In the genomic region with DNA sequence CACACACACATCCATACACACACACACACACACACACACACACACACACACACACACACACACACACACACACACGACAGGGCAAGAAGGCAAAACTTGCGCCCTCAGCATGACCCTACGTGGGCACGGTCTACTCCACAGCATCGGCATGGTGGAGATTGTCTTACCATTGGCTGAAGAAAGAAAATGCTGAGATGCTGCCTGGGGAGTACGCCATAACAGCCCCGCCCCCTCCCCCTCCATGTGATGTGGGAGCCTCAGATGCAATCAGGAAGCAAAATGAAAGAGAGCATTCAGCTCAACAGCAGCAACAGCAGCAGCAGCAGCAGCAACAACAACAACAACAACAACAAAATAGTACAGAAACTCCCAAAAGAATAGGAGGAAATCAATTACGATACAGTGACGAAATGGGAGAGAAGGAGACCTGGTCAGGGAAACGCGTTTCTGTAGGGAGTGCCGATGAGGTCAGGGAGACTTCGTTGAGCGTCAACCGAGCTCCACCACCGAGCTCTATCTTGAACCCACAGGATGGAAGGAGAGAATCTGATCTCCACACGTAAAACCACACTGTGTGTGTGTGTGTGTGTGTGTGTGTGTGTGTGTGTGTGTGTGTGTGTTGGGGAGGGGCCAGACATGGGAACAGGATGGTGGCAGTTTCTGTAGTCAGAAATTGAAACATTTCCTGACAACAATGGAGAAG, we compare ENCODE assay signal across 9 mouse cellular contexts. TPM values are rescaled to one million over a fixed set of nuclear protein-coding genes. Genes with fewer than 3 reads are reported as not detected.
DNase-seq lines count a peak whose midpoint lies in the region; ATAC-seq and TF ChIP-seq lines count a peak whose summit lies in the region.
"Had no signal": no experiment of that assay in that cellular context is flagged by ENCODE, and none has a peak within 500 bp of the region (broad histone marks: within the 10 kb centered on the region; RNA-seq: fewer than 3 reads in every experiment).

No protein-coding gene starts in this region.

- no peak for DNase-seq in gastrocnemius, adult 2 months
- no peak for DNase-seq in gastrocnemius, postnatal 14 days
- DNase-seq in adrenal gland, adult 18-20 months (ENCODE audit: low spot score in 2 of 2), result no peak
- DNase-seq in left cerebral cortex, postnatal 25 days (ENCODE audit: low spot score in 2 of 2), result no peak
- DNase-seq in left cerebral cortex, adult 18-20 months (ENCODE audit: low spot score in 2 of 2), result no peak

- peak overlapping the region; percentile 74 for H3K27ac ChIP-seq in gastrocnemius, adult 2 months
- peak overlapping the region; percentile 62 for H3K27ac ChIP-seq in heart, embryonic 15.5 days
- H3K27ac ChIP-seq in limb, embryonic 13.5 days, result no peak overlapping the region; the same call in 1 of the 2 replicates
- no peak overlapping the region for H3K27ac ChIP-seq in neural tube, embryonic 14.5 days (ENCODE audit: low read depth, low read length)

- no peaks in the 10 kb centered on the region for H3K9me3 ChIP-seq in heart, embryonic 15.5 days (replicated peaks)
- no peaks in the 10 kb centered on the region for H3K9me3 ChIP-seq in limb, embryonic 13.5 days
- H3K9me3 ChIP-seq in neural tube, embryonic 14.5 days (ENCODE audit: control insufficient read depth, low read length), result no peaks in the 10 kb centered on the region

- H3K4me3 ChIP-seq in gastrocnemius, adult 2 months, result peak overlapping the region; percentile 55
- 0 out of 2 replicates have a peak overlapping the region, but pooled peaks have one; percentile 2 for H3K4me3 ChIP-seq in heart, embryonic 15.5 days
- no peak overlapping the region for H3K4me3 ChIP-seq in limb, embryonic 13.5 days
- H3K4me3 ChIP-seq in neural tube, embryonic 14.5 days (ENCODE audit: low read depth, low read length), result no peak overlapping the region

- peaks cover 4% of the 10 kb centered on the region for H3K4me1 ChIP-seq in heart, embryonic 15.5 days (replicated peaks)
- H3K4me1 ChIP-seq in limb, embryonic 13.5 days, result peaks cover 7% of the 10 kb centered on the region; the same call in 1 of the 2 replicates
- H3K4me1 ChIP-seq in neural tube, embryonic 14.5 days (ENCODE audit: control insufficient read depth, insufficient read depth, low read length), result no peaks in the 10 kb centered on the region

- no peaks in the 10 kb centered on the region for H3K36me3 ChIP-seq in heart, embryonic 15.5 days
- H3K36me3 ChIP-seq in limb, embryonic 13.5 days, result no peaks in the 10 kb centered on the region
- no peaks in the 10 kb centered on the region for H3K36me3 ChIP-seq in neural tube, embryonic 14.5 days (ENCODE audit: control insufficient read depth, insufficient read depth, low read length)

- H3K9ac ChIP-seq in heart, embryonic 15.5 days, result no peak overlapping the region
- H3K9ac ChIP-seq in limb, embryonic 13.5 days, result no peak overlapping the region
- H3K9ac ChIP-seq in neural tube, embryonic 14.5 days (replicated peaks; ENCODE audit: low read depth, low read length), result no peak overlapping the region

- H3K27me3 ChIP-seq in heart, embryonic 15.5 days, result peaks cover 4% of the 10 kb centered on the region; the same call in 1 of the 2 replicates
- no peaks in the 10 kb centered on the region for H3K27me3 ChIP-seq in limb, embryonic 13.5 days
- no peaks in the 10 kb centered on the region for H3K27me3 ChIP-seq in neural tube, embryonic 14.5 days (ENCODE audit: control insufficient read depth, insufficient read depth, low read length)

- 0 out of 2 replicates have a peak, but pooled peaks have one; percentile 25 for ATAC-seq in heart, embryonic 15.5 days (replicated peaks; ENCODE audit: insufficient number of reproducible peaks, insufficient read depth, low FRiP score, low read depth)
- ATAC-seq in limb, embryonic 13.5 days (ENCODE audit: low FRiP score, low read depth), result no peak
- ATAC-seq in neural tube, embryonic 14.5 days (ENCODE audit: low read depth), result peak; percentile 20; the same call in 1 of the 2 replicates

- TF ChIP-seq CTCF in gastrocnemius, adult 2 months (IDR thresholded peaks at IDR 0.05), result no peak

- peak overlapping the region; percentile 48 for H3K4me2 ChIP-seq in heart, embryonic 15.5 days
- peak overlapping the region; percentile 10; the same call in 1 of the 2 replicates for H3K4me2 ChIP-seq in limb, embryonic 13.5 days (replicated peaks)
- H3K4me2 ChIP-seq in neural tube, embryonic 14.5 days (ENCODE audit: low read depth, low read length), result no peak overlapping the region

- 55% methylated on average over 17 of the region's 17 CpGs for WGBS in heart, embryonic 15.5 days
- WGBS in limb, embryonic 13.5 days, result 71% methylated on average over 16 of the region's 17 CpGs
- WGBS in neural tube, embryonic 14.5 days, result 67% methylated on average over 17 of the region's 17 CpGs

- intact Hi-C loops in gastrocnemius, adult 2 months (cut with DNase I), result no loop called here
- intact Hi-C loops in gastrocnemius, postnatal 14 days (cut with DNase I; ENCODE audit: low total_unique reads), result no loop called here
- intact Hi-C loops in left cerebral cortex, postnatal 25 days (cut with DNase I), result loop anchor here (5.0 kb wide), 1 partner anchor 87 kb away; no protein-coding TSS in a partner anchor

RNA-seq across cellular contexts. Expression of a gene that starts 21.5 kb away (rescaled TPM):
- total RNA-seq in gastrocnemius, adult 2 months (2021), result 1 to 10 TPM in 1 of 2 experiments, under 1 TPM in 1; 0.46 to 1.2 TPM
- under 1 TPM; 0.38 to 0.68 TPM for total RNA-seq in gastrocnemius, postnatal 14 days (2021)
- polyA plus RNA-seq in heart, embryonic 15.5 days (2015; fragmentation: Nextera tagmentation; extraction: Ambion mirVana), result 2.6 and 4.0 TPM in 2 replicates
- 5.5 and 7.8 TPM in 2 replicates for polyA plus RNA-seq in limb, embryonic 13.5 days (2015; fragmentation: Nextera tagmentation; extraction: Ambion mirVana)
- polyA plus RNA-seq in neural tube, embryonic 14.5 days (2014; fragmentation: Nextera tagmentation; extraction: Ambion mirVana), result 26.3 and 26.6 TPM in 2 replicates
- total RNA-seq in adrenal gland, adult 18-20 months (2021), result 10 to 100 TPM; 18.8 to 20.3 TPM
- total RNA-seq in left cerebral cortex, postnatal 25 days (2021), result 10 to 100 TPM; 17.6 to 18.1 TPM
- 10 to 100 TPM in 1 of 2 experiments, 1 to 10 TPM in 1; 9.9 to 12.9 TPM for total RNA-seq in left cerebral cortex, adult 18-20 months (2021)

RNA-seq across cellular contexts. Expression of a gene that starts 41.4 kb away (rescaled TPM):
- total RNA-seq in gastrocnemius, adult 2 months (2021), result not detected
- total RNA-seq in gastrocnemius, postnatal 14 days (2021), result not detected
- not detected in 2 replicates for polyA plus RNA-seq in heart, embryonic 15.5 days (2015; fragmentation: Nextera tagmentation; extraction: Ambion mirVana)
- not detected in 2 replicates for polyA plus RNA-seq in limb, embryonic 13.5 days (2015; fragmentation: Nextera tagmentation; extraction: Ambion mirVana)
- not detected in 2 replicates for polyA plus RNA-seq in neural tube, embryonic 14.5 days (2014; fragmentation: Nextera tagmentation; extraction: Ambion mirVana)
- total RNA-seq in adrenal gland, adult 18-20 months (2021), result not detected
- not detected for total RNA-seq in left cerebral cortex, postnatal 25 days (2021)
- total RNA-seq in left cerebral cortex, adult 18-20 months (2021), result not detected
- total RNA-seq: heart, postnatal 36 days had no signal

RNA-seq across cellular contexts. Expression of a gene that starts 54.0 kb away (rescaled TPM):
- 10 to 100 TPM; 57.3 to 79.3 TPM for total RNA-seq in gastrocnemius, adult 2 months (2021)
- total RNA-seq in gastrocnemius, postnatal 14 days (2021), result 10 to 100 TPM; 63.5 to 64.6 TPM
- polyA plus RNA-seq in heart, embryonic 15.5 days (2015; fragmentation: Nextera tagmentation; extraction: Ambion mirVana), result 38.8 and 48.5 TPM in 2 replicates
- 33.1 and 37.7 TPM in 2 replicates for polyA plus RNA-seq in limb, embryonic 13.5 days (2015; fragmentation: Nextera tagmentation; extraction: Ambion mirVana)
- 30.6 and 33.4 TPM in 2 replicates for polyA plus RNA-seq in neural tube, embryonic 14.5 days (2014; fragmentation: Nextera tagmentation; extraction: Ambion mirVana)
- 10 to 100 TPM; 67.7 to 77.0 TPM for total RNA-seq in adrenal gland, adult 18-20 months (2021)
- 10 to 100 TPM; 47.0 to 49.6 TPM for total RNA-seq in left cerebral cortex, postnatal 25 days (2021)
- total RNA-seq in left cerebral cortex, adult 18-20 months (2021), result 10 to 100 TPM; 49.3 to 50.4 TPM

Comparison
In these comparisons a context has a peak if more than half of its experiments do, and no peak if none do; other contexts are left out.
1. H3K27ac ChIP-seq: peak in gastrocnemius, adult 2 months (single experiment) and heart, embryonic 15.5 days (single experiment); none in limb, embryonic 13.5 days (single experiment) and neural tube, embryonic 14.5 days (single experiment).
2. H3K4me3 ChIP-seq: peak in gastrocnemius, adult 2 months (single experiment) and heart, embryonic 15.5 days (single experiment); none in limb, embryonic 13.5 days (single experiment) and neural tube, embryonic 14.5 days (single experiment).
3. RNA of a gene that starts 21.5 kb away (total RNA-seq): 18.8 to 20.3 TPM in adrenal gland, adult 18-20 months, 17.6 to 18.1 TPM in left cerebral cortex, postnatal 25 days and 9.9 to 12.9 TPM in left cerebral cortex, adult 18-20 months; 0.46 to 1.2 TPM in gastrocnemius, adult 2 months and 0.38 to 0.68 TPM in gastrocnemius, postnatal 14 days; every median in the first group is over 4 times any median in the second.